Comparison of ENCODE assay signal across 11 mouse cellular contexts in genomic region chr15:79506460-79506859, GRCm38 (mm10). TPM values are rescaled to one million over a fixed set of nuclear protein-coding genes. Genes with fewer than 3 reads are reported as not detected.
A peak's percentile ranks its signal among the peaks of the same experiment; 100 is the strongest.
DNase-seq lines count a peak whose midpoint lies in the region; ATAC-seq and TF ChIP-seq lines count a peak whose summit lies in the region.
"Had no signal": no experiment of that assay in that cellular context is flagged by ENCODE, and none has a peak within 500 bp of the region (broad histone marks: within the 10 kb centered on the region; RNA-seq: fewer than 3 reads in every experiment).

No protein-coding gene starts in this region.

- H3K4me1 ChIP-seq in hindbrain, embryonic 11.5 days (replicated peaks; ENCODE audit: control insufficient read depth, insufficient read depth, low read length), result peaks cover 9% of the 10 kb centered on the region
- no peaks in the 10 kb centered on the region for H3K4me1 ChIP-seq in hindbrain, postnatal 0 days (ENCODE audit: insufficient read depth, low read length)
- peaks cover 11% of the 10 kb centered on the region; the same call in 1 of the 2 replicates for H3K4me1 ChIP-seq in neural tube, embryonic 11.5 days (ENCODE audit: control insufficient read depth, insufficient read depth, low read length)
- H3K4me1 ChIP-seq in intestine, postnatal 0 days (replicated peaks; ENCODE audit: control insufficient read depth, insufficient read depth, low read length), result no peaks in the 10 kb centered on the region
- peaks cover 21% of the 10 kb centered on the region for H3K4me1 ChIP-seq in stomach, embryonic 15.5 days

- no peaks in the 10 kb centered on the region for H3K36me3 ChIP-seq in hindbrain, embryonic 11.5 days (ENCODE audit: control insufficient read depth, insufficient read depth, low read length)
- H3K36me3 ChIP-seq in hindbrain, postnatal 0 days (ENCODE audit: insufficient read depth, low read length), result no peaks in the 10 kb centered on the region
- no peaks in the 10 kb centered on the region for H3K36me3 ChIP-seq in neural tube, embryonic 11.5 days (ENCODE audit: control insufficient read depth, insufficient read depth, low read length)
- H3K36me3 ChIP-seq in intestine, postnatal 0 days (ENCODE audit: control insufficient read depth, insufficient read depth), result no peaks in the 10 kb centered on the region
- H3K36me3 ChIP-seq in stomach, embryonic 15.5 days, result no peaks in the 10 kb centered on the region
- H3K36me3 ChIP-seq: liver, embryonic 15.5 days had no signal

- 37% methylated on average over 7 of the region's 7 CpGs for WGBS in hindbrain, embryonic 11.5 days
- 36% methylated on average over 7 of the region's 7 CpGs for WGBS in hindbrain, postnatal 0 days
- 35% methylated on average over 7 of the region's 7 CpGs for WGBS in neural tube, embryonic 11.5 days
- WGBS in intestine, postnatal 0 days, result 38% methylated on average over 7 of the region's 7 CpGs
- WGBS in stomach, embryonic 15.5 days, result 30% methylated on average over 7 of the region's 7 CpGs

- no peaks in the 10 kb centered on the region for H3K9me3 ChIP-seq in hindbrain, embryonic 11.5 days (ENCODE audit: control insufficient read depth, low read length)
- no peaks in the 10 kb centered on the region for H3K9me3 ChIP-seq in hindbrain, postnatal 0 days (ENCODE audit: low read length)
- H3K9me3 ChIP-seq in neural tube, embryonic 11.5 days (ENCODE audit: control insufficient read depth, low read length), result no peaks in the 10 kb centered on the region
- no peaks in the 10 kb centered on the region for H3K9me3 ChIP-seq in intestine, postnatal 0 days (ENCODE audit: control insufficient read depth)
- H3K9me3 ChIP-seq in stomach, embryonic 15.5 days, result no peaks in the 10 kb centered on the region
- H3K9me3 ChIP-seq: liver, embryonic 15.5 days had no signal

- H3K27me3 ChIP-seq in hindbrain, embryonic 11.5 days (ENCODE audit: control insufficient read depth, insufficient read depth, low read length), result peaks cover 80% of the 10 kb centered on the region
- H3K27me3 ChIP-seq in hindbrain, postnatal 0 days (ENCODE audit: insufficient read depth, low read length), result peaks cover 37% of the 10 kb centered on the region
- peaks cover 83% of the 10 kb centered on the region for H3K27me3 ChIP-seq in neural tube, embryonic 11.5 days (ENCODE audit: control insufficient read depth, insufficient read depth, low read length)
- H3K27me3 ChIP-seq in intestine, postnatal 0 days (replicated peaks; ENCODE audit: control insufficient read depth, insufficient read depth, low read length), result peaks cover 84% of the 10 kb centered on the region
- H3K27me3 ChIP-seq in stomach, embryonic 15.5 days (replicated peaks), result peaks cover 84% of the 10 kb centered on the region

- H3K27ac ChIP-seq in hindbrain, embryonic 11.5 days (ENCODE audit: low read depth, low read length), result no peak overlapping the region
- no peak overlapping the region for H3K27ac ChIP-seq in hindbrain, postnatal 0 days
- no peak overlapping the region for H3K27ac ChIP-seq in neural tube, embryonic 11.5 days (ENCODE audit: low read depth, low read length)
- no peak overlapping the region for H3K27ac ChIP-seq in intestine, postnatal 0 days (ENCODE audit: low read depth, low read length)
- H3K27ac ChIP-seq in stomach, embryonic 15.5 days, result no peak overlapping the region
- H3K27ac ChIP-seq: liver, embryonic 15.5 days had no signal

- H3K4me3 ChIP-seq in hindbrain, embryonic 11.5 days (ENCODE audit: low read depth, low read length), result peak overlapping the region; percentile 57; the same call in 1 of the 2 replicates
- no peak overlapping the region for H3K4me3 ChIP-seq in hindbrain, postnatal 0 days (ENCODE audit: low read length)
- no peak overlapping the region for H3K4me3 ChIP-seq in neural tube, embryonic 11.5 days (ENCODE audit: low read depth, low read length)
- H3K4me3 ChIP-seq in intestine, postnatal 0 days (ENCODE audit: low read depth, low read length), result peak overlapping the region; percentile 67
- H3K4me3 ChIP-seq in stomach, embryonic 15.5 days (replicated peaks), result peak overlapping the region; percentile 57; the same call in 1 of the 2 replicates

- no peak overlapping the region for H3K9ac ChIP-seq in hindbrain, embryonic 11.5 days (ENCODE audit: low read depth, low read length)
- no peak overlapping the region for H3K9ac ChIP-seq in hindbrain, postnatal 0 days (replicated peaks; ENCODE audit: low read length)
- H3K9ac ChIP-seq in neural tube, embryonic 11.5 days (ENCODE audit: low read length), result no peak overlapping the region
- H3K9ac ChIP-seq in intestine, postnatal 0 days (ENCODE audit: low read depth, low read length), result no peak overlapping the region
- no peak overlapping the region for H3K9ac ChIP-seq in stomach, embryonic 15.5 days
- H3K9ac ChIP-seq: liver, embryonic 15.5 days had no signal

- ATAC-seq in hindbrain, embryonic 11.5 days (ENCODE audit: low FRiP score), result no peak
- ATAC-seq in hindbrain, postnatal 0 days, result no peak
- no peak for ATAC-seq in neural tube, embryonic 11.5 days (ENCODE audit: insufficient read depth, low FRiP score, low TSS enrichment)
- ATAC-seq in intestine, postnatal 0 days, result no peak
- ATAC-seq in stomach, embryonic 15.5 days (ENCODE audit: insufficient read depth, low FRiP score, low read depth), result no peak
- ATAC-seq in cerebellum, adult (ENCODE audit: insufficient number of reproducible peaks, low FRiP score, low TSS enrichment), result no peak

- H3K4me2 ChIP-seq in hindbrain, embryonic 11.5 days (replicated peaks; ENCODE audit: low read depth, low read length), result no peak overlapping the region
- H3K4me2 ChIP-seq in hindbrain, postnatal 0 days (ENCODE audit: low read depth, low read length), result no peak overlapping the region
- H3K4me2 ChIP-seq in neural tube, embryonic 11.5 days (ENCODE audit: low read depth), result peak overlapping the region; percentile 99; the same call in 1 of the 2 replicates
- 0 out of 2 replicates have a peak overlapping the region, but pooled peaks have one; percentile 99 for H3K4me2 ChIP-seq in intestine, postnatal 0 days (replicated peaks; ENCODE audit: low read depth)
- H3K4me2 ChIP-seq in stomach, embryonic 15.5 days, result peak overlapping the region; percentile 100

- no peak for TF ChIP-seq CTCF in hindbrain, postnatal 0 days (IDR thresholded peaks at IDR 0.05; ENCODE audit: low read depth)
- TF ChIP-seq CTCF in intestine, postnatal 0 days (IDR thresholded peaks at IDR 0.05; ENCODE audit: low read depth), result no peak

- DNase-seq in hindbrain, embryonic 11.5 days (ENCODE audit: low spot score), result no peak
- no peak for DNase-seq in hindbrain, postnatal 0 days (ENCODE audit: low spot score)
- no peak for DNase-seq in neural tube, embryonic 11.5 days (ENCODE audit: low spot score)
- no peak for DNase-seq in neural tube, embryonic 10.5 days (ENCODE audit: extremely low spot score, low spot score)
- DNase-seq in right cerebral cortex, postnatal 14 days, result no peak

RNA-seq across cellular contexts. Expression of gene Kcnj4, which starts 1.4 kb away (rescaled TPM):
- polyA plus RNA-seq in hindbrain, embryonic 11.5 days (2014; fragmentation: Nextera tagmentation; extraction: Ambion mirVana), result not detected in 2 replicates
- total RNA-seq in hindbrain, postnatal 0 days (2014; rRNA removed), result 0.50 and 0.94 TPM in 2 replicates
- not detected in 2 replicates for polyA plus RNA-seq in hindbrain, postnatal 0 days (2015; fragmentation: Nextera tagmentation; extraction: Ambion mirVana)
- polyA plus RNA-seq in neural tube, embryonic 11.5 days (2014; fragmentation: Nextera tagmentation; extraction: Ambion mirVana), result not detected in 2 replicates
- not detected in 2 replicates for polyA plus RNA-seq in intestine, postnatal 0 days (2015; fragmentation: Nextera tagmentation; extraction: Ambion mirVana)
- 0.05 TPM in 1 of 2 replicates, not detected in the other for polyA plus RNA-seq in stomach, embryonic 15.5 days (2015; fragmentation: Nextera tagmentation; extraction: Ambion mirVana)
- total RNA-seq: gastrocnemius, postnatal 36 days; megakaryocyte, adult 5-6 weeks had no signal
- polyA plus RNA-seq: liver, embryonic 15.5 days had no signal

RNA-seq across cellular contexts. Expression of gene Kdelr3, which starts 9.8 kb away (rescaled TPM):
- polyA plus RNA-seq in hindbrain, embryonic 11.5 days (2014; fragmentation: Nextera tagmentation; extraction: Ambion mirVana), result 15.8 and 18.3 TPM in 2 replicates
- total RNA-seq in hindbrain, postnatal 0 days (2014; rRNA removed), result 6.4 and 9.6 TPM in 2 replicates
- 8.1 and 9.5 TPM in 2 replicates for polyA plus RNA-seq in hindbrain, postnatal 0 days (2015; fragmentation: Nextera tagmentation; extraction: Ambion mirVana)
- polyA plus RNA-seq in neural tube, embryonic 11.5 days (2014; fragmentation: Nextera tagmentation; extraction: Ambion mirVana), result 12.1 and 16.9 TPM in 2 replicates
- 75.7 and 95.2 TPM in 2 replicates for polyA plus RNA-seq in intestine, postnatal 0 days (2015; fragmentation: Nextera tagmentation; extraction: Ambion mirVana)
- 96.2 and 98.2 TPM in 2 replicates for polyA plus RNA-seq in stomach, embryonic 15.5 days (2015; fragmentation: Nextera tagmentation; extraction: Ambion mirVana)
- total RNA-seq: megakaryocyte, adult 5-6 weeks had no signal

RNA-seq across cellular contexts. Expression of gene Ddx17, which starts 40.1 kb away (rescaled TPM):
- polyA plus RNA-seq in hindbrain, embryonic 11.5 days (2014; fragmentation: Nextera tagmentation; extraction: Ambion mirVana), result 87.6 and 116 TPM in 2 replicates
- total RNA-seq in hindbrain, postnatal 0 days (2014; rRNA removed), result 291 and 334 TPM in 2 replicates
- 33.5 and 34.2 TPM in 2 replicates for polyA plus RNA-seq in hindbrain, postnatal 0 days (2015; fragmentation: Nextera tagmentation; extraction: Ambion mirVana)
- 87.0 and 88.8 TPM in 2 replicates for polyA plus RNA-seq in neural tube, embryonic 11.5 days (2014; fragmentation: Nextera tagmentation; extraction: Ambion mirVana)
- 18.7 and 23.8 TPM in 2 replicates for polyA plus RNA-seq in intestine, postnatal 0 days (2015; fragmentation: Nextera tagmentation; extraction: Ambion mirVana)
- polyA plus RNA-seq in stomach, embryonic 15.5 days (2015; fragmentation: Nextera tagmentation; extraction: Ambion mirVana), result 48.5 and 51.4 TPM in 2 replicates

RNA-seq across cellular contexts. Expression of gene Csnk1e, which starts 51.1 kb away (rescaled TPM):
- polyA plus RNA-seq in hindbrain, embryonic 11.5 days (2014; fragmentation: Nextera tagmentation; extraction: Ambion mirVana), result 193 and 195 TPM in 2 replicates
- 323 and 374 TPM in 2 replicates for total RNA-seq in hindbrain, postnatal 0 days (2014; rRNA removed)
- polyA plus RNA-seq in hindbrain, postnatal 0 days (2015; fragmentation: Nextera tagmentation; extraction: Ambion mirVana), result 158 and 178 TPM in 2 replicates
- polyA plus RNA-seq in neural tube, embryonic 11.5 days (2014; fragmentation: Nextera tagmentation; extraction: Ambion mirVana), result 192 and 213 TPM in 2 replicates
- polyA plus RNA-seq in intestine, postnatal 0 days (2015; fragmentation: Nextera tagmentation; extraction: Ambion mirVana), result 18.2 and 25.7 TPM in 2 replicates
- polyA plus RNA-seq in stomach, embryonic 15.5 days (2015; fragmentation: Nextera tagmentation; extraction: Ambion mirVana), result 63.7 and 66.0 TPM in 2 replicates

Comparison
In these comparisons a context has a peak if more than half of its experiments do, and no peak if none do; other contexts are left out.
1. H3K4me3 ChIP-seq: peak in hindbrain, embryonic 11.5 days (single experiment), intestine, postnatal 0 days (single experiment) and stomach, embryonic 15.5 days (single experiment); none in hindbrain, postnatal 0 days (single experiment) and neural tube, embryonic 11.5 days (single experiment).
2. H3K4me2 ChIP-seq: peak in neural tube, embryonic 11.5 days (single experiment), intestine, postnatal 0 days (single experiment) and stomach, embryonic 15.5 days (single experiment); none in hindbrain, embryonic 11.5 days (single experiment) and hindbrain, postnatal 0 days (single experiment).